ENCODE assay signal across 8 mouse cellular contexts in the genomic region with DNA sequence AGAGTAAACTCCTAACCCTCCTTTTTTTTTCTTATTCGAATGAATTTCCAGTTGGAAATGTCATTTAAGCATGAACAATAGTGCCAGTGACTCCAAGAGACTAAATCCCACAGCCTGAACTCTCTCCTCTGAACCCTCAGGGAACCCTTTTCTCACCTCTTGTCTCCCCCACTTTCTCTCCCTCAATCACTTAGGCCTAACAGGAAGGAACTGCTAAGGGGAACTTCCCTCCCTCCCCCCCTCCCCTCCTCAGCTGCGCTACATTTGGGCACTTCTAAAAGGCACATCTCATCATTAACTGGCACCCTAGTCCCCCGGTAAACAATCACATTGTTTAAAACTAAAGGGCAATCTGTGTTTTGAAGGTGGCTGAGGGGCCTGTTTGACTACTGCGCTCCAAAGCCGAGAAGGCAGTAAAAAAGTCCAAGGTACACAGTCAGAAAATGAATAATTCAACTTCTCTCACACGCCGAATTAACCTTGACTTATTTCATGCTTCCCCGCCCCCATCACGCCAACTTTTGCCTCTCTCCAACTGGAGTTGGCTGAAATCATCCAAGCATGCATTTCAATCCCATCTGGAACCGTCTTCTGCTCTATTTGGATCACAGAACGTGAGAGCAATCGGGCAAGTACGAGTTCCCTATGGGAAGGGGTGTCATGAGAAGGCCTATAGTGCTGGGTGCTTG.
A peak's percentile ranks its signal among the peaks of the same experiment; 100 is the strongest.
DNase-seq lines count a peak whose midpoint lies in the region; ATAC-seq and TF ChIP-seq lines count a peak whose summit lies in the region.

No protein-coding gene starts in this region.

- H3K9me3 ChIP-seq in forebrain, embryonic 13.5 days (replicated peaks): no peaks in the 10 kb centered on the region

- 42% methylated on average over 13 of the region's 13 CpGs for WGBS in bone marrow, adult 2 months
- 40% methylated on average over 13 of the region's 13 CpGs for WGBS in forebrain, embryonic 13.5 days

- H3K27me3 ChIP-seq in forebrain, embryonic 13.5 days: no peaks in the 10 kb centered on the region

- DNase-seq in left cerebral cortex, postnatal 4 days: peak; percentile 50
- DNase-seq in left cerebral cortex, adult 9 months (ENCODE audit: low spot score in 2 of 2): no peak
- peak; percentile 66 for DNase-seq in kidney, postnatal 14 days
- DNase-seq in cerebellum, adult 9-11 months: no peak
- DNase-seq in spleen, adult 12 weeks (ENCODE audit: low spot score): no peak
- no peak for DNase-seq in gastrocnemius, postnatal 14 days

- TF ChIP-seq POLR2A in bone marrow, adult 2 months (IDR thresholded peaks at IDR 0.05; ENCODE audit: borderline replicate concordance, control insufficient read depth, low read depth, low read length): no peak

- H3K4me1 ChIP-seq in bone marrow, adult 2 months (ENCODE audit: control insufficient read depth, insufficient read depth, low read length): peaks cover 10% of the 10 kb centered on the region; the same call in 1 of the 2 replicates
- peaks cover 64% of the 10 kb centered on the region for H3K4me1 ChIP-seq in forebrain, embryonic 13.5 days

- no peak for TF ChIP-seq CTCF in bone marrow, adult 2 months (IDR thresholded peaks at IDR 0.05; ENCODE audit: control insufficient read depth, insufficient read depth, low read length)

- no peak overlapping the region for H3K9ac ChIP-seq in forebrain, embryonic 13.5 days

- peak overlapping the region; percentile 37 for H3K27ac ChIP-seq in bone marrow, adult 2 months (ENCODE audit: control insufficient read depth, insufficient read depth, low read depth, low read length, poor library complexity)
- H3K27ac ChIP-seq in forebrain, embryonic 13.5 days: peak overlapping the region; percentile 31; the same call in 1 of the 2 replicates

- no peaks in the 10 kb centered on the region for H3K36me3 ChIP-seq in forebrain, embryonic 13.5 days (ENCODE audit: poor library complexity, severe bottlenecking)

- no peak overlapping the region for H3K4me2 ChIP-seq in forebrain, embryonic 13.5 days

- ATAC-seq in forebrain, embryonic 13.5 days: no peak; the same call in 1 of the 2 replicates

- H3K4me3 ChIP-seq in bone marrow, adult 2 months (replicated peaks; ENCODE audit: control insufficient read depth, low read depth, low read length): no peak overlapping the region
- no peak overlapping the region for H3K4me3 ChIP-seq in forebrain, embryonic 13.5 days

- intact Hi-C loops in left cerebral cortex, postnatal 4 days (cut with DNase I): loop anchor here (10.0 kb wide), 1 partner anchor 68 kb away; a partner anchor contains a TSS
- intact Hi-C loops in gastrocnemius, postnatal 14 days (cut with DNase I; ENCODE audit: low total_unique reads): loop anchor here (10.0 kb wide), 1 partner anchor 68 kb away; a partner anchor contains a TSS

Comparison
In these comparisons a context has a peak if more than half of its experiments do, and no peak if none do; other contexts are left out.
1. DNase-seq: peak in left cerebral cortex, postnatal 4 days (single experiment) and kidney, postnatal 14 days (single experiment); none in left cerebral cortex, adult 9 months (0 of 2), cerebellum, adult 9-11 months (single experiment), spleen, adult 12 weeks (single experiment) and gastrocnemius, postnatal 14 days (single experiment).